Mouse (Mus musculus) c-Kit-positive CD71-positive TER-119-negative erythroid progenitor cells, embryonic 14.5 days (primary cell): ENCODE data around the gene Osbpl9.

Experiments used
- DNase-seq: peaks from one replicate; pipeline ENCODE4 v3.0.0-alpha.2; 2013; ENCODE audit warnings: low read depth

Osbpl9 gene

GRCm38 (mm10) chr4:109207524-109207923 is 5.5 kb upstream of the Osbpl9 start:
- DNase-seq = no peak

GRCm38 (mm10) chr4:109204416-109204815 is 2.3 kb upstream of the Osbpl9 start:
- no peak for DNase-seq

DNA sequence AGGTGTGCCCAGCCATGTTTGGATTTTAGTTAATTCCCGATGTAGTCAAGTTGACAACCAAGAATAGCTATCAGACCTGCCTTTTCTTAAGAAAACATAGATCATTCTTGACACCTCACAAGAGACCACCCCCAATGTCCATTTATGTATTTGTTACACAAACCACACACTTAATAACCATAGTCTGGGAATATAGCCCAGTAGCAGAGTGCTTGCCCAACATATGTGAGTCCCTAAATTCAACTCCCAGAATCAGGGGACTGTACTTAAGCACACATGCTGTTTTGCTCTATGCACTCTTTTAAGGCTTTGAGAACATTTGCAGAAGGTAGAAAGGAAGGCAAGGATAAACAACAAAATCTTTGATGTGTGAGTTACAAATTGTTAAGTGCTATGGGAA is 1.9 kb upstream of the Osbpl9 start:
- no peak for DNase-seq

DNA sequence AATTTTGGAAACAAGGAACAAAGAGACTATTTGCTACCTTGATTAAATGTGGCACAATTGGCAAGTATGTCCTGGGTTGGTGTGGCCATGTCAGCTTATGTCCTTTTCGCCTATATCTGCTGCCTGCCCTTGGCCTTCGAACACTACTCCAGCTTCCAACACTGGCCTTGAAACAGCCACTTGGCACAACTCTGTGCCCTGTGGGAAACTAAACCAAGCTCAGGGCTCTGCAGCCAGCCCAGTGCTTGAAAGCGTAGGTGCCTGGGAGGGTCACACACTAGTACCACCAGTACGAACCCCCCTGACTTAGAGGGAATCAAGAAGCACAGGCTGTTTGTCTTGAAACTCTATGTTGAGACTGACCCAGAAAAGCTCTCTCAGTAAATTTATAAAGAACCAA is 3.0 kb downstream of the Osbpl9 start:
- no peak for DNase-seq

GRCm38 (mm10) chr4:109195900-109196629 is 6.0 kb downstream of the Osbpl9 start:
- no peak for DNase-seq

DNA sequence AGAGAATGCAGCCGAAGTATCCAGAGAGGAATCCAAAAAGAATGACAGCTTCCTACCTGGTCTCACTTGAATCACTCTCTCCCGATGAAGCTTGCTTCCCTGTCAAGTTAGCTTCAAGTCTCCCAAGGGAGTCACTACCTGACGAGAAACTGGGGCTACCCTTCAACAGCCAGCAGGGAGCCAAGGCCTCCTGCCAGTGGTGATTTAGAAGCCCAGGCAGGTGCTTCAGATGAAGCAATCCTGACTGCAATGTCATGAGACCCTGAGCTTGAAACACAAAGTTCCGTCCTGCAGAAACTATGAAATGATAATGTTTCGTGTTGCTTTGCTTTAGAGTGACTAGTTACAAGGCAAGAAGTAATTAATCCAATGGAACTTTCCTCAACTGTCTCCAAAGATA is 8.2 kb downstream of the Osbpl9 start:
- no peak for DNase-seq

DNA sequence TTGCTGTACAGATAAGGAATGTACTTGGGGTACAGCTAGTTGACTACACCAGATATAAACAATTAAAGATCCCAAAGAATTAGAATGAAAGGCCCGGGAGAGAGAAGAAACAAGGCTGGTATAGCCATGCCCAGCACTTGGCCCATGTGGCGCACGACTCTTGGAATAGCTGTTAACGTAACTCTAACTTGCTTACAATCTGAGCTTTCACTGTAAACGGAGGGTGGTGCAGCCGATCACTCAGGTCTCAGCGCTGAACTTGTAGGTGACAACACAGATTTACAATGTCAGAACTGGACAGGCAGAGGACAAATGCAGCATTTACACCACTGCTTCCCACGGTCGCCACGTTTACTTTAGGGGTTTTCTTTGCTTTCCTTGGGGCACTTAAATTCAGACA is 10.5 kb downstream of the Osbpl9 start:
- DNase-seq = no peak

- DNase-seq = no peak
Measured at GRCm38 (mm10) chr4:109185616-109186405, 16.3 kb downstream of the Osbpl9 start.

DNA sequence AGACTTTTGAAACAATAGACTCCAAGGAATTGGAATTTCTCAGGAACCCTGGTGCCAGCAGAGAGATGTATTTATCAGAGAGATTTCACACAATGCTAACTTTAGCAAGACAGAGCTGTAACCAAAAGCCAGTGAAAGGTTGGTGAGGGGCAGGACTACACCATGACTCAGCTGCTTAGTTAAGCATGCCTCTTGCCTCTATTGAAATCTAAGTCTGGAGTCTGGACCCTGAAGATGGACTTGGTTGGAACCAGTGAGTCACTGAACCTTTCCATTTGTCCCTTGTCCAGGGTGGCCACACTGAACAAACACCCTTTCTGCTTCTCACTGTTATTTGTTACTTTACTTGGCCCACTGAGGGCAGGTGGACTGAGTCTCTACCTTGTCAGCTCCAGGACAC is 26.4 kb downstream of the Osbpl9 start:
- DNase-seq = no peak

DNA sequence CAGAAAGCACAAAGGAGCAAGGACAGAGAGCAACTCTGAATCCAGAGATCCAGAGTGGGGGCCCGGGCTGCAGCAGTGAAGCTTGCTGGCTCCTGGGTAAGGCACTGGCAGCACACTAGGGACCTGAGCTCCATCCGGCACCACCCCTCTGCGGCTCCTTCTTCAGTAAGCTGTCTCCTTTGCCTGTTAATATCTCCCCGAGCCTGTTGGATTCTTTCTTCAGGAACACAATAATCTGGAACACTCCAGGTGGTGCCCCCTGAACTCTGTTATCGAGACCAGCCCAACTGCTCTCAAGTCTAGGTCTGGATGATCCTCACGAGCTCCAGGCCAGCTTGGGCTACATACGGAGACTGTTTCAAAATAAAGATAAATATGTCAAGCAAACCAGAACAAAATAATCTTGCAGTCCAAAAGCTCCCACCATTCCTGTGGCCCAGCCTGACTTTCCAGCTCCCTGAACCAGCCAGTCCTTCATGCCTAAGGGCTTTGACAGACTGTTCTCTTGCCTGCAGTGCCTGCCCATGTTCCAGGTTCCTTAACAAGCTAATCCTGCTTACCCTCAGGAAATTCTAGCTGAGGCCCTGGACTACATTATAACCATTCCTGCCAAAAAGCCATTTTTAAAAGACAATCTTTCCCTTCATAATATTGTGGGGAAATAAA is 28.2 kb downstream of the Osbpl9 start:
- no peak for DNase-seq

- DNase-seq = no peak
Measured at GRCm38 (mm10) chr4:109173369-109173768, 28.7 kb downstream of the Osbpl9 start.

DNA sequence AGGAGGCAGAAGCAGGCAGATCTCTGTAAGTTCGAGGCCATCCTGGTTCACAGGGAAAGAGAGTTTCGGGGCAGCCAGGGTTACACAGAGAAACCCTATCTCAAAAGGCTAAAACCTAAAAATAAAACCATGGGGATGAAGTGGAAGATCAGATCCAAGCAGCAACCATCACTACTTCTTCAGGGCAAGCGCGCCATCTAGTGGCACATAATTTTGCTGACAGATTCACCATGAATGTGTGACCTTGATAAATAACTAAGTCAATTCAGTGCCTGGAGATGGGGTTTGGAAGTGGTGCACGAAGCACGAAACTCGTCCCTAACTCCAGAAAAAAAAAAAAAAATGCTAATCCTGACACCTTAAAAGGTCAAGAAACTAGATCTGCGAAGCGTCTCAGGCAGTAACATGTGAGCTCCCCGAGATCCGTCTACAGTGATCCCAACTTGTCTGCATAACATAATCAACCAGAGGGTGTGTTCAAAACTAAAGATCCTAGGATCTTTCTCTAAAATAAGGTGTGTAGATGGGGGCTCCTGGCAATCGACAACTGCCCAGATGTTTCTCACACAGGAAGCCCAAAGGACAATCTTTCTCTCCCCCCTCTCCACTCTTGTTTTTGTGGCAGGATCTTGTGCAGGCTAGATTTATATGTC is 36.4 kb downstream of the Osbpl9 start:
- peak; percentile 70 for DNase-seq

GRCm38 (mm10) chr4:109156481-109157261 is 45.4 kb downstream of the Osbpl9 start:
- no peak for DNase-seq

DNA sequence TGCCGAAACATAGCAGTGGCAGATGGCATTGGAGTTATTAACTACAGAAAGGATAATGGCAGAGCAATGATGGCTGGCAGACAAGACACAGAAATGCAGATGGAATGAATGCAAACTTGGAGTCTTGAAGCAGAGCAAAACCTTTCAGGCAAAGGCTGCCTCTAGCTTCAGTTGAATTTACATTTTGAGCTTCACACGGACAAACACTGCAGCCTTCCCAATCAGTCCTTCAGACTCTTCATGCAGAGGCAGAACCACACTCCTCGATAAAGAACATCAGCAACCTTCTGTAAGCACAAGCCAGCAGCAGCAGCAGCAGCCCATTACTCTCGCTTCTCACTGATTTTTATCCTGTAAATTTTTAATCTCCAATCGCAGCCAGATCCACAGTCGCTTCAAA is 46.0 kb downstream of the Osbpl9 start:
- no peak for DNase-seq

DNA sequence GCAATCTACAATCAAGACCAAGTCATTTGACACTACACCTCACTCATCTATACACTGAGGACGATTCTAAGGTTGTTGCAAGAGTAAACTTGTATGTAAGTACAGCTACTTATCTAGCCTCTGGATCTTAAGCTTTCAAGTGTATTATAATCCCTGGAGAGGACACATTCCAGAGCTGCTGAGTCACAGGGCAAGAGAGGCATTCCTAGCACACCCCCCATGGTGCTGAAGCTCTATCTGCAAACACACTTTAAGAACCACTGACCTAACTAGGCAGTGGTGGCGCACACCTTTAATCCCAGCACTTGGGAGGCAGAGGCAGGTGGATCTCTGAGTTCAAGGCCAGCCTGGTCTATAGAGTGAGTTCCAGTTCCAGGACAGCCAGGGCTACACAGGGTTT is 51.9 kb downstream of the Osbpl9 start:
- DNase-seq = no peak

- DNase-seq = no peak
Measured at GRCm38 (mm10) chr4:109149411-109149810, 52.7 kb downstream of the Osbpl9 start.

DNA sequence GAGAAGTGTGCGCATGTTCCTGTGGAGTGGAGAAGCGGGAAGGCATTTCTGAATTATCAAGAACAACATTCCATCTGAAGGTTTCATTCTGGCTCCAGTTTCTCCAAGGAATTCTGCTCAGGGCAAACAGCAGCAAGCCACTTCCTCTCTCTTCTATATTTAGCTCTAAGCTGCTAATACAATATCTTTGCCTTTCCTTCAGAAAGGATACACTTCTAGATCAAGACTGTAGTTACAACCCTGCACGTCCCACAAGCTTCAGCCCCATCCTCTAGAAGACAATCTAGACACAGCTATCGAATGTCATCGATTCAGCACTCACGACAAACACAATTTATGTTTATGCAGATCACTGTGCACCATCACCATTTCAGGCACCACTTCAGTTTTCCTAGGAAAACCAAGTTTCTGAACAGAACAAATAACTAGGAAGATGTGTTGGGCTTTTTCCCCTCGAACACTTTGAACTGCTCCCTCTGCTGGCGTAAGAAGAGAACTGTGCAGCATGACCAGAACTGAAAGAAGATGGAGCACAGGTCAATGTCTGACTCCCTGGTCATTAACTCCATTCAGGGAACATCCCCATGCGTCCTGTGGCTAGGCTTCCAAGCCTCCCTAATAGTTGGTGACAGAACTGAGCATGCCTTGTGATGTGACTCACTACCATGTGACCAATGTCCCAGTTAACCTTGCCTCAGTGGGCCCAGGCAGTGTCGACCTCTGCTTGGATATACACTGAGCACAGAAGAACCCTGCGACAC is 54.6 kb downstream of the Osbpl9 start:
- DNase-seq = peak; percentile 25

GRCm38 (mm10) chr4:109143091-109143490 is 59.0 kb downstream of the Osbpl9 start:
- DNase-seq = no peak

DNA sequence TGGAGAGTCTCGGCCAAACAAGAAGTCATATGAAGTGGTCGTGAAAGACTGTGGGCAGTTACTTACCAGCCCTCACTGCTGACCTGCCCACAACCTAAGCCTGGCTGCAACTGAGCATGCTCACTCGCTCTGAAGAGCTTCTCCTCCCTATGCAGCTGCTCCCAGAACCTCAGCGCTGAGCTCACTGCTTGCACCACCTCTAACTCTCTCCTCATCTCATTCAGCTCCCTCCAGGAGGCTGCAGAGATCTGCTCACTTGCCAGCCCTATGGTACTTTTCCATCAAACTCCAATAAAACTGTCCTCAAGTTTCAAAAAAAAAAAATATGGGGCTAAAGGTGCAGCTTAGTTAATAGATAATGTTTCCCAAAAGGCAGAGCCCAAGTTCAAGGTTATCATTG is 63.5 kb downstream of the Osbpl9 start:
- DNase-seq = no peak

DNA sequence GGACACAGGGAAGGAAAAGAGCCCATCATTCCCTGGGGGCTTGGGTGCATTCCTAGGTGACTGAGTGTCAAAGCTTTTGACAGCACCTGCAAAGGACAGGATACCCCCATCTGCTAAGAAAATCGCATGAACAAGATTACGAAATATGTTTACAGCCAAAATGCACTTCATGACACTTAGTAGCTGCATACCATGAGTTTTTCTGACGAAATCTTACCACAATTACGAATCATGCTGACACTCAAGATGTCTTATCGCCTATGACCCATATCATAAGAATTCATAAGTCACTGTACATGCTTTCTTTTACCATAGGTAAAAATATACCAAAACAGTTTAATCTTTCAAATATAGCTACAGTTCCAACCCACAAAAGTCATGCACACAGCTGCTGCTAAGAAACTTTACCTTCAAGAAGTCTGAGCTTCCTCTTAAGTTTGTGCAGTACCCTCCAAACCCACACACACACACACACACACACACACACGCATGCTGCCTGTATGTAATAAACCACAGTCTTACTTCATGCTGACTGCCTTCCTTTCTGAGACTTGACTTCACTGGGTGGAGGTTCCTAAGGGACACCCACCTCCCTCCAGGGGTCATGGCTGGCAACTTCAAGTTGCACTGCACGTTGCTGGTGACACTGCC is 65.5 kb downstream of the Osbpl9 start:
- DNase-seq = no peak
